Mouse (Mus musculus): ENCODE results near the gene Tjp3. TPM values are rescaled to one million over a fixed set of nuclear protein-coding genes. Genes with fewer than 3 reads are reported as not detected.
"Not testable (repeated sequence)": the region's sequence is repeated elsewhere in the genome, so short reads cannot be mapped to it uniquely, and the experiment has no call there.

Gene Tjp3
- polyA plus RNA-seq, 1 experiment, result 0.17 TPM

GRCm38 (mm10) chr10:81231436-81231835 lies 59.9 kb downstream of the Tjp3 start:
- Histone ChIP-seq H3K4me3 (ENCODE audit: insufficient read depth, low read length) (peak overlapping the region; percentile 95), H3K4me1 (ENCODE audit: control insufficient read depth, insufficient read depth, low read length) (peaks cover 6% of the 10 kb centered on the region; the same call in 1 of the 2 replicates), H3K27ac (ENCODE audit: insufficient read depth, low read length) (peak overlapping the region; percentile 36; the same call in 1 of the 2 replicates)
- TF ChIP-seq POLR2A (IDR thresholded peaks at IDR 0.05; ENCODE audit: extremely low read depth, insufficient read depth, low read length) (no peak), CTCF (IDR thresholded peaks at IDR 0.05; ENCODE audit: extremely low read depth, insufficient read depth, low read length) (no peak)

DNA sequence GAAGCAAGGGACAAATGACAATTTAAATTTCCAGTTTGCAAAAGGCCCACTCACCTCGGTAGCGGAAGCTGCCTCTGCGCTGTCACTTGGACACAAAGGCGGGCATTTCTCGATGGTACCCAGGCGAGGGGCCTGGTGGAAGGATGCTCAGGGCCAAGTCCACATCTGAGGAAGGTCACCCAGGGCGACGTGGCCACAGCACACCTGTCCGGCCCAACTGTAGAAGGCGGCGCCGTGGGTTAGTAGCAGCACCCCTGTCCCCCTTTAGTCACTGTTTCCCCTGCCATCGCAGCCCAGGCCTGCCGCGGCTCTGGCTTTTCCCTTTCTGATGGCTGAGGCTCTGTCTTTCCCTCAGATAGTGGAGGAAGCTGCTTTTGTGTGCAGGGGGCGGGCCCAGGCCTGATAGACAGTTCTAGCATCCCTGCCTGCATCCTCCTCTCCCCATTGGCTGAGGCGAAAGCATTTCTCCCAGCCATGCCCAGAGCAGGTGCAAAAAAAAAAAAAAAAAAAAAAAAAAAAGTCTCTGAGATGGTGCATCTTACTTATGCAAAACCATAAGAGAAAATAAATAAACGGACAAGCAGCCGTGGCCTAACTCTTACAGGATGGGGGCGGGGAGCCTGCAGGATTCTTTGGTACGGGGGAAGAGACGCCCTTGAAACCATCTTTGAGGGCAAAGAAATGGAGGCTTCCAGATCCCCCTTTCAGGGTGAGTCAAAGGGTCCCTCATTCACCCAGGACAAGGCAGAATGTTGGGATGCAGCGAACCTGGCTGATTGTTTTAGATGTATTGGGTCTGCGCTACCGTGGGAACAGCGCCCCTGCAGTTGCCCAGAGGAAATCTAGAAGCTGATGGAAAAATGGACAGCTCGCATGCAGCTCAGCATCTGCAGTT lies 60.7 kb downstream of the Tjp3 start, which contains the start of gene Atcay:
Gene Atcay (minus strand): TSS at position 396 of the 895 bp plus-strand sequence.
- peak; percentile 98 for TF ChIP-seq POLR2A (IDR thresholded peaks at IDR 0.05; ENCODE audit: extremely low read depth, insufficient read depth, low read length)
- peak; percentile 61 for TF ChIP-seq CTCF (IDR thresholded peaks at IDR 0.05; ENCODE audit: extremely low read depth, insufficient read depth, low read length)
- H3K4me1 ChIP-seq (ENCODE audit: control insufficient read depth, insufficient read depth, low read length), result peaks cover 6% of the 10 kb centered on the region; the same call in 1 of the 2 replicates
- peak within 1 kb of the TSS; percentile 95 for H3K27ac ChIP-seq (ENCODE audit: insufficient read depth, low read length)
- peak within 1 kb of the TSS; percentile 95 for H3K4me3 ChIP-seq (ENCODE audit: insufficient read depth, low read length)

GRCm38 (mm10) chr10:81229735-81230437 lies 61.5 kb downstream of the Tjp3 start:
- Histone ChIP-seq H3K4me3 (ENCODE audit: insufficient read depth, low read length) (peak overlapping the region; percentile 95), H3K4me1 (ENCODE audit: control insufficient read depth, insufficient read depth, low read length) (peaks cover 6% of the 10 kb centered on the region; the same call in 1 of the 2 replicates), H3K27ac (ENCODE audit: insufficient read depth, low read length) (peak overlapping the region; percentile 95)
- no peak for TF ChIP-seq CTCF (IDR thresholded peaks at IDR 0.05; ENCODE audit: extremely low read depth, insufficient read depth, low read length)
- 0 out of 2 replicates have a peak, but pooled peaks have one; percentile 27 for TF ChIP-seq POLR2A (IDR thresholded peaks at IDR 0.05; ENCODE audit: extremely low read depth, insufficient read depth, low read length)

GRCm38 (mm10) chr10:81223731-81224130 lies 67.7 kb downstream of the Tjp3 start:
- not testable (repeated sequence) for H3K4me3 ChIP-seq (ENCODE audit: insufficient read depth, low read length); H3K27ac ChIP-seq (ENCODE audit: insufficient read depth, low read length); H3K4me1 ChIP-seq (ENCODE audit: control insufficient read depth, insufficient read depth, low read length)

Other genes starting within 250 kb of the Tjp3 start
- 222 and 228 TPM in 2 replicates for gene Sgta, start 231.4 kb downstream of the Tjp3 start, polyA plus RNA-seq (2012; rRNA removed)
- gene Thop1, start 221.5 kb downstream of the Tjp3 start, polyA plus RNA-seq (2012; rRNA removed), result 66.2 and 68.5 TPM in 2 replicates
- 0.42 TPM in 2 replicates for gene Creb3l3, start 192.7 kb downstream of the Tjp3 start, polyA plus RNA-seq (2012; rRNA removed)
- gene Map2k2, start 185.7 kb downstream of the Tjp3 start, polyA plus RNA-seq (2012; rRNA removed), result 192 and 201 TPM in 2 replicates
- gene Zbtb7a, start 156.4 kb downstream of the Tjp3 start, polyA plus RNA-seq (2012; rRNA removed), result 46.9 and 49.9 TPM in 2 replicates
- gene Pias4, start 123.7 kb downstream of the Tjp3 start, polyA plus RNA-seq (2012; rRNA removed), result 21.3 and 22.5 TPM in 2 replicates
- 1,040 and 1,088 TPM in 2 replicates for gene Eef2, start 115.0 kb downstream of the Tjp3 start, polyA plus RNA-seq (2012; rRNA removed)
- 71.2 and 77.1 TPM in 2 replicates for gene Dapk3, start 108.6 kb downstream of the Tjp3 start, polyA plus RNA-seq (2012; rRNA removed)
- not detected in 2 replicates for gene 4930442H23Rik, start 107.7 kb downstream of the Tjp3 start, polyA plus RNA-seq (2012; rRNA removed)
- gene Nmrk2, start 89.5 kb downstream of the Tjp3 start, polyA plus RNA-seq (2012; rRNA removed), result 0.13 and 0.19 TPM in 2 replicates
- gene Atcay, start 60.7 kb downstream of the Tjp3 start, polyA plus RNA-seq (2012; rRNA removed), result 166 and 169 TPM in 2 replicates
- 93.1 and 105 TPM in 2 replicates for gene Zfr2, start 58.4 kb downstream of the Tjp3 start, polyA plus RNA-seq (2012; rRNA removed)
- 475 and 540 TPM in 2 replicates for gene Matk, start 38.6 kb downstream of the Tjp3 start, polyA plus RNA-seq (2012; rRNA removed)
- gene Mrpl54, start 24.6 kb downstream of the Tjp3 start, polyA plus RNA-seq (2012; rRNA removed), result 61.1 and 64.7 TPM in 2 replicates
- 52.1 and 58.2 TPM in 2 replicates for gene Apba3, start 24.6 kb downstream of the Tjp3 start, polyA plus RNA-seq (2012; rRNA removed)
- 414 and 443 TPM in 2 replicates for gene Pip5k1c, start 1.4 kb upstream of the Tjp3 start, polyA plus RNA-seq (2012; rRNA removed)
- gene Cactin, start 29.5 kb upstream of the Tjp3 start, polyA plus RNA-seq (2012; rRNA removed), result 32.2 and 33.0 TPM in 2 replicates
- gene Tbxa2r, start 37.1 kb upstream of the Tjp3 start, polyA plus RNA-seq (2012; rRNA removed), result 2.7 and 2.9 TPM in 2 replicates
- 1.2 and 1.4 TPM in 2 replicates for gene Gipc3, start 51.7 kb upstream of the Tjp3 start, polyA plus RNA-seq (2012; rRNA removed)
- 34.4 and 36.3 TPM in 2 replicates for gene Hmg20b, start 58.9 kb upstream of the Tjp3 start, polyA plus RNA-seq (2012; rRNA removed)
- gene Mfsd12, start 65.9 kb upstream of the Tjp3 start, polyA plus RNA-seq (2012; rRNA removed), result 30.1 and 30.8 TPM in 2 replicates
- gene 4930404N11Rik, start 74.2 kb upstream of the Tjp3 start, polyA plus RNA-seq (2012; rRNA removed), result 0.45 and 0.52 TPM in 2 replicates
- 75.5 and 76.0 TPM in 2 replicates for gene Fzr1, start 86.9 kb upstream of the Tjp3 start, polyA plus RNA-seq (2012; rRNA removed)
- 106 and 108 TPM in 2 replicates for gene Dohh, start 92.8 kb upstream of the Tjp3 start, polyA plus RNA-seq (2012; rRNA removed)
- gene Gm48551, start 92.9 kb upstream of the Tjp3 start, polyA plus RNA-seq (2012; rRNA removed), result 5.8 and 5.9 TPM in 2 replicates
- 6.8 and 7.8 TPM in 2 replicates for gene Gm48552, start 97.4 kb upstream of the Tjp3 start, polyA plus RNA-seq (2012; rRNA removed)
- 2.5 and 3.0 TPM in 2 replicates for gene Smim24, start 101.5 kb upstream of the Tjp3 start, polyA plus RNA-seq (2012; rRNA removed)
- gene Nfic, start 164.1 kb upstream of the Tjp3 start, polyA plus RNA-seq (2012; rRNA removed), result 52.2 and 54.5 TPM in 2 replicates
- gene Celf5, start 191.1 kb upstream of the Tjp3 start, polyA plus RNA-seq (2012; rRNA removed), result 307 and 309 TPM in 2 replicates
- 124 and 129 TPM in 2 replicates for gene Ncln, start 204.8 kb upstream of the Tjp3 start, polyA plus RNA-seq (2012; rRNA removed)
- 0.87 and 1.1 TPM in 2 replicates for gene S1pr4, start 208.6 kb upstream of the Tjp3 start, polyA plus RNA-seq (2012; rRNA removed)
- gene Gna15, start 232.6 kb upstream of the Tjp3 start, polyA plus RNA-seq (2012; rRNA removed), result 3.4 and 3.9 TPM in 2 replicates